Mouse (Mus musculus): ENCODE results near the gene Tubb1.

Gene Tubb1

DNA sequence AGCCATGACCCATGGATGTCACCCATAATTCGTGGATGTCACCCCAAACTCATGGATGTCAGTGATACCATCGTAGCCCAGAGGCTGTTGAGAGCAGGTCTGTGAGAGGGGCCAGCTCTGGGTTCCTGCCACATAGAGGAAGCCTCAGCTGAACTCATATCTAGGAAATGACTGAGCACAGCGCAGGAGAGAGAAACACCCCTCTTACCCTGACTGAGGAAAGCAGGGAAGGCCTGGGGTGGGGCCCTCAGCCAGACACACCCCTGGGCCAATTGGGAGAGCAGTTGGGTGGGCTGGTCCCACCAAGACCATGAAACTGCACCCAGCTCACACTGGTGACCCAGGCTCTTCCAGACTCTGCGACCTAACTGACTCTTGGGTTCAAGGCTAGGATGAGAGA lies at the start of gene Tubb1:
Gene Tubb1, plus strand, starts transcription at position 343 of the 400 bp plus-strand sequence.
- no peak for DNase-seq (ENCODE audit: low spot score in 2 of 2)

DNA sequence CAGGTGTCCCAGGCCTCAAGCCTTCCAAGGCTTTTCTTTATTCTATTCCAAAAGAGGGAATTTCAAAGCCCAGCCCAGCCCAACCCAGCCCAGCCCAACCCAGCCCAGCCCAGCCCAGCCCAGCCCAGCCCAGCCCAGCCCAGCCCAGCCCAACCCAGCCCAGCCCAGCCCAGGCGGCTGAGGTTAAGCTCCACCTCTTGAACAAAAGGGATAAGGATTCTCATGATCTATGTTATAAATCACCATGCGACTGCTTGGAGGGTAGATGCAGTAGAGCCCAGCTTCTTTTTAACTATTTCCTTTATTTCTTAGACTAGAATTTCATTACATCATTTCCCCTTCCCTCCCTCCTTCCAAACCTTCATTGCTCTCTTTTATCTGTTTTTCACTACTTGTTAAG lies 40.3 kb upstream of the Tubb1 start:
- DNase-seq (ENCODE audit: low spot score in 2 of 2) = no peak

GRCm38 (mm10) chr2:174413127-174413526 lies 37.4 kb upstream of the Tubb1 start:
- DNase-seq (ENCODE audit: low spot score in 2 of 2) = no peak

- DNase-seq (ENCODE audit: low spot score in 2 of 2) = no peak
These were observed 35.3 kb upstream of the Tubb1 start for GRCm38 (mm10) chr2:174415001-174415730.

DNA sequence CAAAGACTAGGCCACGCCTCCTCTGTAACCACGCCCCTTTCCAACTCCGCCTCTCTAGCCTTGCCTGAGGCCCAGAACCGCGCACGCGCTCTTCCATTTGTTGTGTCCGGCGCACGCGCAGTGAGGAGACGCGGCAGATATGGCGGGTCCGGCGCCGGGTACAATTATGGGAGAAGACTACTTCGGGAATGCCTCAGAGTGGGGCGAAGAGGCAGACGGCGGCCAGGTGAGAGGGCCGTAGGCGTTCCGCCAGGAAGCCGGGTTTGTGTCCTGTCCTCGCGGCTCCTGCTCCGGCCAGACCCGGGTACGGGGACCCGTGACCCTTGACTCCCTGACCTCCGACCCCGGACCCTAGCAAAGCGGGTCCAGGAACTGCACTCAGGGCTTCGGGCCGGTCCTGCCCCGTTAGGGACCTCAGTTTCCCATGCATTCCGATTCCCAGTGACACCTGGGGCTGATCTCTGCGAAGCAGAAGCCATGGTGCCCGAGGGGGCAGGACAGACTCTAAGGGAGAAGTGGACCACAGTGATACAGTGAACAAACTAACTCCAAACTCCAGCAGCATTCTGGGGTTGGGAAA lies 34.7 kb upstream of the Tubb1 start, which contains the start of gene Nelfcd:
Gene Nelfcd, plus strand, starts transcription at position 74 of the 580 bp plus-strand sequence.
- peak; percentile 95 to 97 for DNase-seq (ENCODE audit: low spot score in 2 of 2)

DNA sequence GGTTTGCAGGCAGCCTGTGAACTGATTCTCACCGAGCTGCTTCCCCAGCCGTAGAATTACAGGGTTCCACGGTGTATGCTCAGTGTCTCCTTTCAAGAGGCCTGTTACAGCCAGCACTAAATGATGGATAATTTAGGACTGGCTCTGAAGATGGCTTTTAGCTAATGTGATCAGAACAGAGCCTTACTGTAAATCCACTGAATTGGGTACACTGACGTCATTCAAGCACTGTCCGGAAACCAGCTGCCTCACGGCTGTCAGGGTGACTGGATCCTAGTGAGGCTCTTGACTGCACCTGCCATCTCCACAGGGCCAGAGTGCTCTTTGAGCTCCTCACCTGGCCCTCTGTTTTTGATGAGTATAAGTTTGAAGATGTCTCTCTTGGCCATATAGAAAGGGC lies 29.4 kb upstream of the Tubb1 start:
- DNase-seq (ENCODE audit: low spot score in 2 of 2) = no peak

GRCm38 (mm10) chr2:174424301-174425085 lies 26.0 kb upstream of the Tubb1 start:
- DNase-seq (ENCODE audit: low spot score in 2 of 2) = no peak

GRCm38 (mm10) chr2:174426856-174427255 lies 23.6 kb upstream of the Tubb1 start:
- no peak for DNase-seq (ENCODE audit: low spot score in 2 of 2)

- DNase-seq (ENCODE audit: low spot score in 2 of 2) = no peak
These were observed 22.2 kb upstream of the Tubb1 start for GRCm38 (mm10) chr2:174428076-174428835.

GRCm38 (mm10) chr2:174428996-174429591 lies 21.4 kb upstream of the Tubb1 start:
- DNase-seq (ENCODE audit: low spot score in 2 of 2) = no peak

- no peak for DNase-seq (ENCODE audit: low spot score in 2 of 2)
These were observed 15.6 kb upstream of the Tubb1 start for GRCm38 (mm10) chr2:174434943-174435342.

DNA sequence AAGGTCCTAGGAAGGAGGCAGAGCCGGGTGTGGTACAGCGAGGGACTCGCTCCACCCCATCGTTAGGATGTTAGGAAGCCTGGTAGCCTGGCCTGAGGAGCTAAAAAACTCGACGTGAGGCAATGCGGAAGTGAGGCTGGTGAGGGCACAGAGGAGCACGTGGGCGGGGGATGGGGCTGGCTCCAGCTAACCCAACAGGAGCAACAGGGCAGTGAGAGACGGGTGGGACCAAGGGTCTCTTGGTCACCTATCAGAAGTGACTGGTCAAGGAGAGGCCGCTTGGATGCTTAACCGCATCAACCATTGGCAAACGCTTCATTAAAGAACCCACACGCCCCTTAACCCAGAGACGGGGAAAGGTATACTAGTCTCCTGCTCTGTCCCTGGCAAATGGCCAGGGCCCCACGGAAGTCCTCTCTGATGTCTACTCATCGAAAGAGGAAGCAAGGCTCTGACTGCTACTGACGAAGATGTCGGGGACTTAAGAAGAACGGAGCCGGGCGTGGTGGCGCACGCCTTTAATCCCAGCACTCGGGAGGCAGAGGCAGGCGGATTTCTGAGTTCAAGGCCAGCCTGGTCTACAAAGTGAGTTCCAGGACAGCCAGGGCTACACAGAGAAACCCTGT lies 14.3 kb upstream of the Tubb1 start:
- DNase-seq (ENCODE audit: low spot score in 2 of 2) = peak in 1 of 2 experiments; percentile 46

DNA sequence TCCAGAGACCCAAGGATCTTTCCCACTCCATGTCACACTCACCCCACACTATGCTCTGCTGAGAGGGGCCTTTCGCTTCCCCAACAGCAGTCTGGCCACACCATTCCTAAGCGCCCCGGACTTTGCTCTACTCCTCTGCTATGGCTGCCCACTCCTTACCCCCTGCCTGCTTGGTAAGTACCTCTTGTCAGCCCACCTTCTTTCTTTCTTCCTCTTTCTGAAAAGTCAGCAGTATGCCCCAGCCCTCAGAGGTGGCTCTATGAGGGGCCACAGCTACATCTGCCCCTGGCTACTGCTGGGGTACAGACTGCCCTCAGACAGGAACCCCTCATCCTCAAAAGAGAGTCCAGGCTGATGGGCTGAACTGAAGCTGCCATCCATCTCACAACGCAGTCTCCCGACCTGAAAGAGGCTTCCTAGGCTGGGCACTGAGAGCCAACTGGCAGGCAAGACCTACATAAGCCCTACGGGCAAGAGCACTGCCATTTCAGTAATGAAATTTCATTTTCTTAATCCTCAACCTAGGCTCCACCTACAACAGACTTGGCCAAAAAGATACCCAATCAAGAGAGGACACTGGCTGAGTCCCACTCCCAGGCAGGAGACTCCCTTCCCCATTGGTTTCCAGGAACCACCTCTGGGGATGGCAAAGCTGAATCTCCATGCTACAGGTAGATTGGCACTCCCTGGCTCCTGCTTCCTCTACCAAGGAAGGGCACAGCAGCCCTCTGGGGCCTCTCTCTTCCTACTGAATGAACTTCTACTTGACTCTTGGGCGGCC lies 13.4 kb upstream of the Tubb1 start:
- DNase-seq (ENCODE audit: low spot score in 2 of 2) = no peak

- DNase-seq (ENCODE audit: low spot score in 2 of 2) = peak in 1 of 2 experiments; percentile 49
These were observed 12.9 kb upstream of the Tubb1 start for GRCm38 (mm10) chr2:174437697-174437982.

GRCm38 (mm10) chr2:174438181-174438580 lies 12.3 kb upstream of the Tubb1 start:
- DNase-seq (ENCODE audit: low spot score in 2 of 2) = no peak

DNA sequence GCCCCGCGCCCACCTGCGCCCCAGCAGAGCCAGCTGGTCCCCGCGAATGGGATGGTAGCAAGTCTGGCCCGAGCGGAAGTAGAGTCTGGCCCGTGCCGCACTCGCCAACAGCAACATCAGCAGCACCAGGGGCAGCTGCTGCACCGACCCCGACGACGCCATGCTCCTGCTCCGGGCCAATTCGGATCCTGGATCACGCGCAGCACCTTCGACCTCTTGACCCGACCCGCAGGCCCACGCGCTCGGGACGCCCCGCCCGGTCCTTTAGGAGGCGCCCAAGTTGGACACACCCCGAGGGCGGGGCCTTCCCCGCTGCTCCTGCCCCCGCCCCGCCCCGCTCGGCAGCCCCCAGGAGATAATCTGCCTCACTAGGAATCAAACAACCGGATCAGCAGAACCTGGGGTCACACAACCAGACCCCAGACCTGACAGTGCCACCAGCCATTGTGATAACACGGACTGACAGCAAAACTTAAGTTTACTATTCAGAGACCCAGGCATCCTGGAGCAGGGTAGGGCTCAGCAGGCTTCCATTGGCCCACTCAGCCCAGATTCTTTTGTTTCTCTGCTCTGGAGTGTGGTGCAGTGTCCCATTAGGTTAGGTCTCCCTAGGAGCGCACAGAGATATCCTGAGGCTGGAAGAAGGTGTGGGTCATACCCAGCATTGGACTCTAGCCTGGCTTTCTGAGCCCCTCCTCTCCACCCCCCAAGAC lies 11.6 kb upstream of the Tubb1 start, which contains the start of gene Ctsz:
Gene Ctsz, minus strand, starts transcription at position 303 of the 713 bp plus-strand sequence.
- peak; percentile 64 to 69 for DNase-seq (ENCODE audit: low spot score in 2 of 2)

DNA sequence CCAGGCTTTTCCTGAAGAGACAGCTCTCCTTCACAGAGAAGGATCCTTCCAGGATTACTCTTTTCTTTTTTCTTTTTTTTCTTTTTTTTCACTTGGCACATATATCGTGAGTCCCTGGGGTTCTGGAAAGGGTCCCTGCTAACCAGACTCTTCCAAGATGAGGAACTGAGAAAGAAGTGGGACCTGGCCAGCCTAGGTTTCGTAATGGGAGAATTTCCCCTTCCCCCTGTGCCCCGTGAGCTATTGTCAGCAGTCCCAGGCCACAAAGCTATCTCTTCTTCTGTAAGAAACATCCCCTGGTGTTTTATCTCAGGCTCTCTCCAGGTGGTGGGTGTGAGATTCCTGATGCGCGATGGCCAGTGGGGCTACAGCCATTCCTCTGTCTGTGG lies 11.1 kb upstream of the Tubb1 start:
- DNase-seq (ENCODE audit: low spot score in 2 of 2) = no peak

GRCm38 (mm10) chr2:174439961-174440360 lies 10.5 kb upstream of the Tubb1 start:
- no peak for DNase-seq (ENCODE audit: low spot score in 2 of 2)

- no peak for DNase-seq (ENCODE audit: low spot score in 2 of 2)
These were observed 8.6 kb upstream of the Tubb1 start for GRCm38 (mm10) chr2:174441898-174442297.

- no peak for DNase-seq (ENCODE audit: low spot score in 2 of 2)
These were observed 8.0 kb upstream of the Tubb1 start for GRCm38 (mm10) chr2:174442460-174442859.
